Comparison of ENCODE assay signal across 17 mouse cellular contexts in genomic region chr7:4937392-4937791, GRCm38 (mm10). TPM values are rescaled to one million over a fixed set of nuclear protein-coding genes. Genes with fewer than 3 reads are reported as not detected.
"Had no signal": no experiment of that assay in that cellular context is flagged by ENCODE, and none has a peak within 500 bp of the region (broad histone marks: within the 10 kb centered on the region; RNA-seq: fewer than 3 reads in every experiment).

No protein-coding gene starts in this region.

- DNase-seq: cerebellum, adult 9-10 months; cerebellum, adult 9-11 months; cerebellum, postnatal 10 days; cerebellum, postnatal 25 days; cerebellum, postnatal 36 days; embryo, embryonic 11 days; forebrain, postnatal 0 days; gastrocnemius, adult 2 months; gastrocnemius, postnatal 10 days; gastrocnemius, postnatal 14 days; gastrocnemius, postnatal 25 days; gastrocnemius, postnatal 36 days; heart, adult 18-20 months; heart, adult 2 months had no signal

RNA-seq across cellular contexts. Expression of gene Ssc5d, which starts 11.8 kb away (rescaled TPM):
- total RNA-seq: common myeloid progenitor, adult 5-6 weeks had no signal

RNA-seq across cellular contexts. Expression of gene Nat14, which starts 15.6 kb away (rescaled TPM):
- total RNA-seq: granulocyte monocyte progenitor cell, adult 5-6 weeks had no signal

RNA-seq across cellular contexts. Expression of gene Sbk2, which starts 26.8 kb away (rescaled TPM):
- total RNA-seq: common myeloid progenitor, adult 5-6 weeks; forebrain, postnatal 0 days; granulocyte monocyte progenitor cell, adult 5-6 weeks had no signal

RNA-seq across cellular contexts. Expression of gene Gm36210, which starts 31.1 kb away (rescaled TPM):
- total RNA-seq: common myeloid progenitor, adult 5-6 weeks; gastrocnemius, postnatal 14 days; gastrocnemius, postnatal 4 days; granulocyte monocyte progenitor cell, adult 5-6 weeks; heart, adult 18-20 months had no signal
